Mouse (Mus musculus): ENCODE measurements at regions not wholly inside any gene's neighbourhood (a gene's known extent, or its start where the extent isn't known, plus 50 kb on each side); places are given as distances from the start of the nearest gene placed in this dataset.

- DNase-seq (ENCODE audit: extremely low read depth, insufficient read length, low spot score) = no peak
Observed at GRCm38 (mm10) chr3:38050856-38051255, 326.6 kb upstream of the Gm5148 start.

- DNase-seq (ENCODE audit: extremely low read depth, insufficient read length, low spot score) = no peak
Observed at GRCm38 (mm10) chr3:38050366-38050765, 326.1 kb upstream of the Gm5148 start.

GRCm38 (mm10) chr3:38049290-38049689 is 325.0 kb upstream of the Gm5148 start:
- DNase-seq (ENCODE audit: extremely low read depth, insufficient read length, low spot score) = no peak

GRCm38 (mm10) chr3:38047445-38047844 is 323.2 kb upstream of the Gm5148 start:
- no peak for DNase-seq (ENCODE audit: extremely low read depth, insufficient read length, low spot score)

GRCm38 (mm10) chr3:38046611-38047010 is 322.3 kb upstream of the Gm5148 start:
- DNase-seq (ENCODE audit: extremely low read depth, insufficient read length, low spot score) = no peak

- DNase-seq (ENCODE audit: extremely low read depth, insufficient read length, low spot score) = no peak
Observed at GRCm38 (mm10) chr3:38045989-38046388, 321.7 kb upstream of the Gm5148 start.

- DNase-seq (ENCODE audit: extremely low read depth, insufficient read length, low spot score) = no peak
Observed at GRCm38 (mm10) chr3:38045523-38045922, 321.2 kb upstream of the Gm5148 start.

GRCm38 (mm10) chr3:38044338-38044737 is 320.0 kb upstream of the Gm5148 start:
- no peak for DNase-seq (ENCODE audit: extremely low read depth, insufficient read length, low spot score)

GRCm38 (mm10) chr3:38042614-38043013 is 318.3 kb upstream of the Gm5148 start:
- DNase-seq (ENCODE audit: extremely low read depth, insufficient read length, low spot score) = peak; percentile 24

GRCm38 (mm10) chr3:38036131-38036530 is 311.8 kb upstream of the Gm5148 start:
- no peak for DNase-seq (ENCODE audit: extremely low read depth, insufficient read length, low spot score)

GRCm38 (mm10) chr3:38034138-38034537 is 309.8 kb upstream of the Gm5148 start:
- DNase-seq (ENCODE audit: extremely low read depth, insufficient read length, low spot score) = no peak

GRCm38 (mm10) chr3:38014768-38015167 is 290.5 kb upstream of the Gm5148 start:
- no peak for DNase-seq (ENCODE audit: extremely low read depth, insufficient read length, low spot score)

GRCm38 (mm10) chr3:38009168-38009567 is 284.9 kb upstream of the Gm5148 start:
- DNase-seq (ENCODE audit: extremely low read depth, insufficient read length, low spot score) = no peak

GRCm38 (mm10) chr3:38008321-38008720 is 284.0 kb upstream of the Gm5148 start:
- DNase-seq (ENCODE audit: extremely low read depth, insufficient read length, low spot score) = no peak

GRCm38 (mm10) chr3:38007626-38008025 is 283.3 kb upstream of the Gm5148 start:
- no peak for DNase-seq (ENCODE audit: extremely low read depth, insufficient read length, low spot score)

- DNase-seq (ENCODE audit: extremely low read depth, insufficient read length, low spot score) = no peak
Observed at GRCm38 (mm10) chr3:38002275-38002674, 278.0 kb upstream of the Gm5148 start.

GRCm38 (mm10) chr3:37999779-38000178 is 275.5 kb upstream of the Gm5148 start:
- no peak for DNase-seq (ENCODE audit: extremely low read depth, insufficient read length, low spot score)

GRCm38 (mm10) chr3:37997998-37998397 is 273.7 kb upstream of the Gm5148 start:
- DNase-seq (ENCODE audit: extremely low read depth, insufficient read length, low spot score) = no peak

GRCm38 (mm10) chr3:37989992-37990391 is 265.7 kb upstream of the Gm5148 start:
- no peak for DNase-seq (ENCODE audit: extremely low read depth, insufficient read length, low spot score)

GRCm38 (mm10) chr3:37987775-37988505 is 263.6 kb upstream of the Gm5148 start:
- no peak for DNase-seq (ENCODE audit: extremely low read depth, insufficient read length, low spot score)

- no peak for DNase-seq (ENCODE audit: extremely low read depth, insufficient read length, low spot score)
Observed at GRCm38 (mm10) chr3:37987007-37987774, 262.9 kb upstream of the Gm5148 start.

- DNase-seq (ENCODE audit: extremely low read depth, insufficient read length, low spot score) = no peak
Observed at GRCm38 (mm10) chr3:37984706-37985105, 260.4 kb upstream of the Gm5148 start.
